ENCODE assay signal across 25 mouse cellular contexts in the genomic region with DNA sequence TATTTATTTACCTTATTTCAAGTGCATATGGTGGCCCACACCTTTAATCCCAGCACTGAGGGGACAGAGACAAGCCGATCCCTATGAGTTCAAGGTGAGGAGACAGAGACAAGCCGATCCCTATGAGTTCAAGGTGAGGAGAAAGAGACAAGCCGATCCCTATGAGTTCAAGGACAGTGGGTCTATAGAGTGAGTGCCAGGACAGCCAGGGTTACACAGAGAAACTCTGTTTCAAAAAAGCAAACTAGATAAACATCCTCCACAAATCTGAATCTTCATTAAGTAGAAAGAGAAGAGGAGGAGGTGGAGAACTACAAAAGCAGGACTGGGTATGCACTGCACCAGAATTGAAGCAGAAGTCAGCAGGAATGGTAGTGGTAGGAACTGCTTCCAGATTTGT. TPM values are rescaled to one million over a fixed set of nuclear protein-coding genes. Genes with fewer than 3 reads are reported as not detected.
A peak's percentile ranks its signal among the peaks of the same experiment; 100 is the strongest.
DNase-seq lines count a peak whose midpoint lies in the region; ATAC-seq and TF ChIP-seq lines count a peak whose summit lies in the region.
"Had no signal": no experiment of that assay in that cellular context is flagged by ENCODE, and none has a peak within 500 bp of the region (broad histone marks: within the 10 kb centered on the region; RNA-seq: fewer than 3 reads in every experiment).

No protein-coding gene starts in this region.

- no peak overlapping the region for H3K9ac ChIP-seq in heart, embryonic 15.5 days
- no peak overlapping the region; the same call in 1 of the 2 replicates for H3K9ac ChIP-seq in liver, adult 2 months (ENCODE audit: low read depth, low read length)
- no peak overlapping the region for H3K9ac ChIP-seq in hindbrain, embryonic 13.5 days
- H3K9ac ChIP-seq: embryonic facial prominence, embryonic 13.5 days; forebrain, embryonic 12.5 days; forebrain, embryonic 15.5 days; heart, embryonic 13.5 days; hindbrain, embryonic 15.5 days had no signal

- no peak for DNase-seq in heart, adult 11 months
- DNase-seq in liver, adult 2 months (ENCODE audit: extremely low read depth, low read depth, low spot score), result peak; percentile 55
- no peak for DNase-seq in liver
- DNase-seq: cerebellum, adult 11-12 months; cerebellum, adult 8-10 months; cerebellum, postnatal 10 days; cerebellum, postnatal 36 days; embryo, embryonic 11 days; gastrocnemius, postnatal 14 days had no signal

- ATAC-seq in heart, embryonic 15.5 days (replicated peaks; ENCODE audit: insufficient number of reproducible peaks, insufficient read depth, low FRiP score, low read depth), result no peak
- ATAC-seq in hindbrain, embryonic 13.5 days (ENCODE audit: low FRiP score), result no peak
- ATAC-seq: CD4-positive, CD25-positive, alpha-beta regulatory T cell, adult 4 months; forebrain, embryonic 15.5 days; intestine, postnatal 0 days had no signal

- 85% methylated on average over 3 of the region's 3 CpGs for WGBS in heart, embryonic 15.5 days
- 18% methylated on average over 3 of the region's 3 CpGs for WGBS in liver, adult 2 months
- WGBS in hindbrain, embryonic 13.5 days, result 94% methylated on average over 3 of the region's 3 CpGs

- H3K4me1 ChIP-seq in heart, embryonic 15.5 days (replicated peaks), result 0 out of 2 replicates have a peak, but pooled peaks cover 6% of the 10 kb centered on the region
- H3K4me1 ChIP-seq in liver, adult 2 months (ENCODE audit: control insufficient read depth, insufficient read depth, low read length), result peaks cover 7% of the 10 kb centered on the region
- H3K4me1 ChIP-seq in brown adipose tissue, adult 24 weeks (ENCODE audit: control insufficient read depth, insufficient read depth, insufficient read length, low read length), result peaks cover 6% of the 10 kb centered on the region
- H3K4me1 ChIP-seq in hindbrain, embryonic 13.5 days (replicated peaks), result no peaks in the 10 kb centered on the region
- H3K4me1 ChIP-seq: embryonic facial prominence, embryonic 10.5 days; embryonic facial prominence, embryonic 13.5 days; forebrain, embryonic 12.5 days; forebrain, embryonic 15.5 days; heart, embryonic 13.5 days; hindbrain, embryonic 15.5 days had no signal

- no peak for TF ChIP-seq CTCF in liver, adult 2 months (IDR thresholded peaks at IDR 0.05; ENCODE audit: low read depth, low read length)

- H3K79me2 ChIP-seq in liver, adult 2 months (ENCODE audit: control insufficient read depth, insufficient read depth, low read length), result no peaks in the 10 kb centered on the region

- no peaks in the 10 kb centered on the region for H3K36me3 ChIP-seq in heart, embryonic 15.5 days
- no peaks in the 10 kb centered on the region for H3K36me3 ChIP-seq in liver, adult 2 months (ENCODE audit: control insufficient read depth, insufficient read depth, low read length)
- no peaks in the 10 kb centered on the region for H3K36me3 ChIP-seq in hindbrain, embryonic 13.5 days
- H3K36me3 ChIP-seq: embryonic facial prominence, embryonic 10.5 days; embryonic facial prominence, embryonic 13.5 days; forebrain, embryonic 12.5 days; forebrain, embryonic 15.5 days; heart, embryonic 13.5 days; hindbrain, embryonic 15.5 days had no signal

- H3K4me2 ChIP-seq in heart, embryonic 15.5 days, result no peak overlapping the region
- no peak overlapping the region for H3K4me2 ChIP-seq in hindbrain, embryonic 13.5 days
- H3K4me2 ChIP-seq: embryonic facial prominence, embryonic 13.5 days; forebrain, embryonic 12.5 days; forebrain, embryonic 15.5 days; heart, embryonic 13.5 days; hindbrain, embryonic 15.5 days had no signal

- no peaks in the 10 kb centered on the region for H3K27me3 ChIP-seq in heart, embryonic 15.5 days
- H3K27me3 ChIP-seq in liver, adult 2 months (ENCODE audit: control insufficient read depth, insufficient read depth, low read length), result no peaks in the 10 kb centered on the region
- H3K27me3 ChIP-seq in hindbrain, embryonic 13.5 days, result no peaks in the 10 kb centered on the region
- H3K27me3 ChIP-seq: embryonic facial prominence, embryonic 13.5 days; forebrain, embryonic 12.5 days; forebrain, embryonic 15.5 days; heart, embryonic 13.5 days; hindbrain, embryonic 15.5 days had no signal

- no peak overlapping the region for H3K4me3 ChIP-seq in heart, embryonic 15.5 days
- H3K4me3 ChIP-seq in liver, adult 2 months (ENCODE audit: insufficient read depth, low read depth, low read length), result no peak overlapping the region
- H3K4me3 ChIP-seq in brown adipose tissue, adult 24 weeks (ENCODE audit: insufficient read depth, low read depth, low read length), result no peak overlapping the region
- H3K4me3 ChIP-seq in hindbrain, embryonic 13.5 days, result no peak overlapping the region
- H3K4me3 ChIP-seq: embryonic facial prominence, embryonic 10.5 days; embryonic facial prominence, embryonic 13.5 days; erythroblast, embryonic 14.5 days; forebrain, embryonic 12.5 days; forebrain, embryonic 15.5 days; heart, embryonic 13.5 days; hindbrain, embryonic 15.5 days had no signal

- no peaks in the 10 kb centered on the region for H3K9me3 ChIP-seq in heart, embryonic 15.5 days (replicated peaks)
- H3K9me3 ChIP-seq in hindbrain, embryonic 13.5 days, result no peaks in the 10 kb centered on the region
- H3K9me3 ChIP-seq: embryonic facial prominence, embryonic 10.5 days; embryonic facial prominence, embryonic 13.5 days; forebrain, embryonic 12.5 days; forebrain, embryonic 15.5 days; heart, embryonic 13.5 days; hindbrain, embryonic 15.5 days had no signal

- TF ChIP-seq POLR2A in liver, adult 2 months (IDR thresholded peaks at IDR 0.05; ENCODE audit: extremely low read depth, insufficient read depth, low read length), result no peak

- H3K27ac ChIP-seq in heart, embryonic 15.5 days, result peak overlapping the region; percentile 12; the same call in 1 of the 2 replicates
- peak overlapping the region; percentile 73 for H3K27ac ChIP-seq in liver, adult 2 months (replicated peaks; ENCODE audit: insufficient read depth, low read depth, low read length)
- peak overlapping the region; percentile 100 for H3K27ac ChIP-seq in brown adipose tissue, adult 24 weeks (replicated peaks; ENCODE audit: low read depth, low read length)
- H3K27ac ChIP-seq in hindbrain, embryonic 13.5 days, result no peak overlapping the region
- H3K27ac ChIP-seq: embryonic facial prominence, embryonic 10.5 days; embryonic facial prominence, embryonic 13.5 days; forebrain, embryonic 12.5 days; forebrain, embryonic 15.5 days; heart, embryonic 13.5 days; hindbrain, embryonic 15.5 days had no signal

RNA-seq across cellular contexts. Expression of gene Oscar, which starts 7.3 kb away (rescaled TPM):
- 0.18 TPM in 1 of 2 replicates, not detected in the other for polyA plus RNA-seq in heart, embryonic 15.5 days (2015; fragmentation: Nextera tagmentation; extraction: Ambion mirVana)
- not detected in 2 replicates for total RNA-seq in liver, adult 2 months (2014; rRNA removed)
- polyA plus RNA-seq in liver, adult 2 months (2012; rRNA removed), result 0.05 TPM in 1 of 2 replicates, not detected in the other
- not detected in 2 replicates for polyA plus RNA-seq in brown adipose tissue, adult 24 weeks (2012; ENCODE audit: insufficient read depth, insufficient read length, missing spikeins)
- 0.35 and 0.39 TPM in 2 replicates for polyA plus RNA-seq in hindbrain, embryonic 13.5 days (2015; fragmentation: Nextera tagmentation; extraction: Ambion mirVana)
- total RNA-seq: adrenal gland, adult 2 months; adrenal gland, postnatal 14 days; heart, adult 18-20 months; MEL had no signal
- polyA plus RNA-seq: embryonic facial prominence, embryonic 10.5 days; erythroblast, embryonic 14.5 days; heart, embryonic 13.5 days had no signal

RNA-seq across cellular contexts. Expression of gene Ndufa3, which starts 8.5 kb away (rescaled TPM):
- polyA plus RNA-seq in heart, embryonic 15.5 days (2015; fragmentation: Nextera tagmentation; extraction: Ambion mirVana), result 670 and 765 TPM in 2 replicates
- total RNA-seq in liver, adult 2 months (2014; rRNA removed), result 81.8 and 106 TPM in 2 replicates
- polyA plus RNA-seq in liver, adult 2 months (2012; rRNA removed), result 380 and 395 TPM in 2 replicates
- 2,482 and 2,632 TPM in 2 replicates for polyA plus RNA-seq in brown adipose tissue, adult 24 weeks (2012; ENCODE audit: insufficient read depth, insufficient read length, missing spikeins)
- polyA plus RNA-seq in hindbrain, embryonic 13.5 days (2015; fragmentation: Nextera tagmentation; extraction: Ambion mirVana), result 481 and 487 TPM in 2 replicates

RNA-seq across cellular contexts. Expression of gene Tfpt, which starts 21.1 kb away (rescaled TPM):
- 14.2 and 18.6 TPM in 2 replicates for polyA plus RNA-seq in heart, embryonic 15.5 days (2015; fragmentation: Nextera tagmentation; extraction: Ambion mirVana)
- 4.3 and 4.8 TPM in 2 replicates for total RNA-seq in liver, adult 2 months (2014; rRNA removed)
- polyA plus RNA-seq in liver, adult 2 months (2012; rRNA removed), result 5.2 and 5.7 TPM in 2 replicates
- 24.2 and 24.4 TPM in 2 replicates for polyA plus RNA-seq in brown adipose tissue, adult 24 weeks (2012; ENCODE audit: insufficient read depth, insufficient read length, missing spikeins)
- 32.9 and 37.4 TPM in 2 replicates for polyA plus RNA-seq in hindbrain, embryonic 13.5 days (2015; fragmentation: Nextera tagmentation; extraction: Ambion mirVana)

RNA-seq across cellular contexts. Expression of gene Prpf31, which starts 21.1 kb away (rescaled TPM):
- polyA plus RNA-seq in heart, embryonic 15.5 days (2015; fragmentation: Nextera tagmentation; extraction: Ambion mirVana), result 50.2 and 64.3 TPM in 2 replicates
- 7.9 and 9.3 TPM in 2 replicates for total RNA-seq in liver, adult 2 months (2014; rRNA removed)
- 9.5 and 13.0 TPM in 2 replicates for polyA plus RNA-seq in liver, adult 2 months (2012; rRNA removed)
- 18.7 and 20.7 TPM in 2 replicates for polyA plus RNA-seq in brown adipose tissue, adult 24 weeks (2012; ENCODE audit: insufficient read depth, insufficient read length, missing spikeins)
- polyA plus RNA-seq in hindbrain, embryonic 13.5 days (2015; fragmentation: Nextera tagmentation; extraction: Ambion mirVana), result 99.1 and 105 TPM in 2 replicates

RNA-seq across cellular contexts. Expression of gene Cnot3, which starts 36.4 kb away (rescaled TPM):
- 26.2 and 34.7 TPM in 2 replicates for polyA plus RNA-seq in heart, embryonic 15.5 days (2015; fragmentation: Nextera tagmentation; extraction: Ambion mirVana)
- total RNA-seq in liver, adult 2 months (2014; rRNA removed), result 4.2 and 6.4 TPM in 2 replicates
- 22.3 and 29.3 TPM in 2 replicates for polyA plus RNA-seq in liver, adult 2 months (2012; rRNA removed)
- 22.4 and 31.4 TPM in 2 replicates for polyA plus RNA-seq in brown adipose tissue, adult 24 weeks (2012; ENCODE audit: insufficient read depth, insufficient read length, missing spikeins)
- polyA plus RNA-seq in hindbrain, embryonic 13.5 days (2015; fragmentation: Nextera tagmentation; extraction: Ambion mirVana), result 47.1 and 49.9 TPM in 2 replicates
